Mouse (Mus musculus) spleen, adult 2 months (tissue): Measurements from ENCODE around the gene Srsf2.

Experiments used
- CTCF ChIP-seq: fragments of 200-500 bp; IDR thresholded peaks from 2 replicates; pipeline ENCODE4 v1.5.1; 2011; ENCODE audit warnings: mild to moderate bottlenecking, inconsistent platforms; ENCODE audit not compliant: insufficient read depth, insufficient read length, insufficient replicate concordance; ENCODE audit errors: extremely low read depth
- POLR2A ChIP-seq: fragments of 200-500 bp; IDR thresholded peaks from 2 replicates; pipeline ENCODE4 v1.6.1; 2011; ENCODE audit warnings: low read depth, low read length, inconsistent platforms

- no peak for TF ChIP-seq POLR2A
- no peak for TF ChIP-seq CTCF
Measured at GRCm38 (mm10) chr11:116822215-116822614, 30.7 kb downstream of the Srsf2 start.
